Mouse (Mus musculus) heart, embryonic 14.5 days (tissue): ENCODE results near the gene Trim46. TPM values are rescaled to one million over a fixed set of nuclear protein-coding genes. Genes with fewer than 3 reads are reported as not detected.

ENCODE experiments used
- ATAC-seq: fragments of 200-750 bp; cut with Nextera tagmentation; 2 replicates; pipeline ENCODE4 v1.8.0; 2017; ENCODE audit warnings: low read depth, moderate TSS enrichment; ENCODE audit not compliant: insufficient number of reproducible peaks, insufficient read depth, low FRiP score
- H3K27ac ChIP-seq, 2 experiments: fragments of 200-500 bp in 1 of 2; fragments of 300-500 bp in 1 of 2; sonication (generic) in 1 of 2; replicated peaks in 1 of 2; 2 replicates each; pipeline ENCODE4 v1.5.1; 2012 to 2014; ENCODE audit warnings: low read depth in 2 of 2, low read length in 2 of 2, control low read depth in 1 of 2, mild to moderate bottlenecking in 1 of 2, mixed read lengths in 1 of 2; ENCODE audit not compliant: control insufficient read depth in 1 of 2, insufficient read depth in 1 of 2
- H3K27me3 ChIP-seq: fragments of 300-500 bp; sonication (generic); 2 replicates; pipeline ENCODE4 v1.6.1; 2014; ENCODE audit warnings: mild to moderate bottlenecking, low read length, control low read depth; ENCODE audit not compliant: control insufficient read depth, insufficient read depth
- H3K36me3 ChIP-seq: fragments of 300-500 bp; sonication (generic); 2 replicates; pipeline ENCODE4 v1.6.1; 2014; ENCODE audit warnings: mild to moderate bottlenecking, control low read depth, low read length, mixed read lengths; ENCODE audit not compliant: control insufficient read depth, insufficient read depth
- H3K4me1 ChIP-seq, 2 experiments: fragments of 200-500 bp in 1 of 2; fragments of 300-500 bp in 1 of 2; sonication (generic) in 1 of 2; 2 replicates each; pipeline ENCODE4 v1.6.1; 2012 to 2014; ENCODE audit warnings: low read length in 2 of 2, control low read depth in 1 of 2, mixed read lengths in 1 of 2; ENCODE audit not compliant: control insufficient read depth in 2 of 2, insufficient read depth in 2 of 2
- H3K4me2 ChIP-seq: fragments of 300-500 bp; sonication (generic); 2 replicates; pipeline ENCODE4 v1.6.1; 2014; ENCODE audit warnings: mild to moderate bottlenecking, low read length
- H3K4me3 ChIP-seq, 2 experiments: fragments of 200-500 bp in 1 of 2; fragments of 300-500 bp in 1 of 2; sonication (generic) in 1 of 2; 2 replicates each; pipeline ENCODE4 v1.5.1; 2012 to 2014; ENCODE audit warnings: low read length in 2 of 2, mild to moderate bottlenecking in 2 of 2, control low read depth in 1 of 2, low read depth in 1 of 2, moderate library complexity in 1 of 2; ENCODE audit not compliant: control insufficient read depth in 1 of 2, insufficient read depth in 1 of 2
- H3K9ac ChIP-seq: fragments of 300-500 bp; sonication (generic); 2 replicates; pipeline ENCODE4 v1.6.1; 2014; ENCODE audit warnings: mild to moderate bottlenecking, low read length
- H3K9me3 ChIP-seq: fragments of 300-500 bp; sonication (generic); 2 replicates; pipeline ENCODE4 v1.6.1; 2016; ENCODE audit warnings: low read length, control low read depth; ENCODE audit not compliant: control insufficient read depth
- WGBS: fragments of 180-500 bp; shearing (Covaris S2); extraction: QIAGEN DNeasy Blood & Tissue Kit; methylation state at CpG from one replicate; pipeline ENCODE4 v1.1.7; 2014; 5-methylcytosine and 5-hydroxymethylcytosine counted together
- polyA plus RNA-seq: library from polyadenylated mRNA; unstranded; fragments of >200 nt; fragmentation: Nextera tagmentation; extraction: Ambion mirVana; gene quantifications from 2 replicates; pipeline ENCODE4 v1.2.1, GENCODE M21; 2014

Gene Trim46
- polyA plus RNA-seq, 1 experiment from 2014 or later, result 0.95 TPM

GRCm38 (mm10) chr3:89270051-89270755 is 24.1 kb upstream of the Trim46 start, which contains the start of gene Slc50a1:
Slc50a1 (minus strand) TSS chr3:89270570.
- Histone ChIP-seq H3K9ac (peak within 1 kb of the TSS; percentile 75), H3K36me3 (peaks cover 35% of the 10 kb centered on the region), H3K27me3 (no peaks in the 10 kb centered on the region), H3K4me1 (peaks cover 10 to 40% of the 10 kb centered on the region in 2 experiments), H3K27ac (peak within 1 kb of the TSS; percentile 69 to 73), H3K9me3 (no peaks in the 10 kb centered on the region), H3K4me3 (peak within 1 kb of the TSS; percentile 48 to 66), H3K4me2 (peak within 1 kb of the TSS; percentile 86)
- ATAC-seq, result peak; percentile 28; the same call in 1 of the 2 replicates
- WGBS, result 2% methylated on average over 39 of the region's 39 CpGs

- peaks cover 29% of the 10 kb centered on the region for H3K36me3 ChIP-seq
- no peak overlapping the region for H3K4me2 ChIP-seq
- peaks cover 10 to 40% of the 10 kb centered on the region in 2 experiments for H3K4me1 ChIP-seq
- H3K27ac ChIP-seq, result no peak overlapping the region
- no peak overlapping the region for H3K4me3 ChIP-seq
- WGBS, result 60% methylated on average over 8 of the region's 8 CpGs
- no peaks in the 10 kb centered on the region for H3K9me3 ChIP-seq
- H3K9ac ChIP-seq, result no peak overlapping the region
- no peak for ATAC-seq
- no peaks in the 10 kb centered on the region for H3K27me3 ChIP-seq
Observed at GRCm38 (mm10) chr3:89268916-89269315, 22.8 kb upstream of the Trim46 start.

- no peaks in the 10 kb centered on the region for H3K27me3 ChIP-seq
- peak overlapping the region; percentile 66 to 76 for H3K27ac ChIP-seq
- WGBS, result under 1% methylated on average over 20 of the region's 20 CpGs
- H3K4me2 ChIP-seq, result peak overlapping the region; percentile 87
- 0 out of 2 replicates have a peak, but pooled peaks have one; percentile 52 for ATAC-seq
- peaks cover 8% of the 10 kb centered on the region; the same call in 1 of the 2 replicates for H3K36me3 ChIP-seq
- no peaks in the 10 kb centered on the region for H3K9me3 ChIP-seq
- peaks cover 10 to 36% of the 10 kb centered on the region in 2 experiments for H3K4me1 ChIP-seq
- peak overlapping the region; percentile 85 to 95 for H3K4me3 ChIP-seq
- peak overlapping the region; percentile 94 for H3K9ac ChIP-seq
Observed at GRCm38 (mm10) chr3:89266439-89266893, 20.4 kb upstream of the Trim46 start.

GRCm38 (mm10) chr3:89262417-89262816 is 16.3 kb upstream of the Trim46 start:
- Histone ChIP-seq H3K9ac (no peak overlapping the region), H3K36me3 (no peaks in the 10 kb centered on the region), H3K4me1 (peaks cover 0 to 6% of the 10 kb centered on the region in 2 experiments; a peak in 2 of 4 replicates), H3K27me3 (no peaks in the 10 kb centered on the region), H3K9me3 (no peaks in the 10 kb centered on the region), H3K4me2 (no peak overlapping the region), H3K27ac (peak overlapping the region; percentile 41 to 42; a peak in 3 of 4 replicates), H3K4me3 (no peak overlapping the region)
- ATAC-seq, result no peak
- 43% methylated on average over 10 of the region's 10 CpGs for WGBS

GRCm38 (mm10) chr3:89260211-89260610 is 14.1 kb upstream of the Trim46 start:
- no peaks in the 10 kb centered on the region; a peak in 1 of 4 replicates for H3K4me1 ChIP-seq
- H3K4me2 ChIP-seq, result no peak overlapping the region
- no peak overlapping the region for H3K4me3 ChIP-seq
- H3K27me3 ChIP-seq, result no peaks in the 10 kb centered on the region
- ATAC-seq, result no peak
- no peak overlapping the region for H3K27ac ChIP-seq
- WGBS, result 69% methylated on average over 3 of the region's 3 CpGs
- H3K9me3 ChIP-seq, result no peaks in the 10 kb centered on the region
- no peak overlapping the region for H3K9ac ChIP-seq
- no peaks in the 10 kb centered on the region for H3K36me3 ChIP-seq

- no peak within 1 kb of the TSS for H3K9ac ChIP-seq
- H3K4me1 ChIP-seq, result no peaks in the 10 kb centered on the region; a peak in 1 of 4 replicates
- no peak for ATAC-seq
- H3K4me2 ChIP-seq, result no peak within 1 kb of the TSS
- no peaks in the 10 kb centered on the region for H3K9me3 ChIP-seq
- H3K27me3 ChIP-seq, result no peaks in the 10 kb centered on the region
- WGBS, result 47% methylated on average over 7 of the region's 7 CpGs
- no peak within 1 kb of the TSS for H3K4me3 ChIP-seq
- H3K36me3 ChIP-seq, result no peaks in the 10 kb centered on the region
- H3K27ac ChIP-seq, result no peak within 1 kb of the TSS
Observed at GRCm38 (mm10) chr3:89259076-89259475, 13.0 kb upstream of the Trim46 start, which contains the start of gene Dpm3. Dpm3 (plus strand) TSS chr3:89259358.

- peak overlapping the region; percentile 16 to 28; a peak in 1 of 4 replicates for H3K27ac ChIP-seq
- H3K4me2 ChIP-seq, result no peak overlapping the region
- H3K9me3 ChIP-seq, result no peaks in the 10 kb centered on the region
- H3K36me3 ChIP-seq, result no peaks in the 10 kb centered on the region
- 44% methylated on average over 5 of the region's 5 CpGs for WGBS
- ATAC-seq, result peak; percentile 23
- H3K4me1 ChIP-seq, result peaks cover 4% of the 10 kb centered on the region in 2 experiments
- H3K9ac ChIP-seq, result no peak overlapping the region
- no peak overlapping the region for H3K4me3 ChIP-seq
- H3K27me3 ChIP-seq, result peaks cover 3% of the 10 kb centered on the region; the same call in 1 of the 2 replicates
Observed at GRCm38 (mm10) chr3:89256177-89256576, 10.1 kb upstream of the Trim46 start.
